Mouse (Mus musculus) heart, embryonic 14.5 days (tissue): ENCODE measurements around the gene Atp1b3. TPM values are rescaled to one million over a fixed set of nuclear protein-coding genes. Genes with fewer than 3 reads are reported as not detected.
"Not testable (repeated sequence)": the region's sequence is repeated elsewhere in the genome, so short reads cannot be mapped to it uniquely, and the experiment has no call there.

Source experiments
- ATAC-seq: fragments of 200-750 bp; cut with Nextera tagmentation; 2 replicates; pipeline ENCODE4 v1.8.0; 2017; ENCODE audit warnings: low read depth, moderate TSS enrichment; ENCODE audit not compliant: insufficient number of reproducible peaks, insufficient read depth, low FRiP score
- H3K27ac ChIP-seq, 2 experiments: fragments of 200-500 bp in 1 of 2; fragments of 300-500 bp in 1 of 2; sonication (generic) in 1 of 2; replicated peaks in 1 of 2; 2 replicates each; pipeline ENCODE4 v1.5.1; 2012 to 2014; ENCODE audit warnings: low read depth in 2 of 2, low read length in 2 of 2, control low read depth in 1 of 2, mild to moderate bottlenecking in 1 of 2, mixed read lengths in 1 of 2; ENCODE audit not compliant: control insufficient read depth in 1 of 2, insufficient read depth in 1 of 2
- H3K27me3 ChIP-seq: fragments of 300-500 bp; sonication (generic); 2 replicates; pipeline ENCODE4 v1.6.1; 2014; ENCODE audit warnings: mild to moderate bottlenecking, low read length, control low read depth; ENCODE audit not compliant: control insufficient read depth, insufficient read depth
- H3K36me3 ChIP-seq: fragments of 300-500 bp; sonication (generic); 2 replicates; pipeline ENCODE4 v1.6.1; 2014; ENCODE audit warnings: mild to moderate bottlenecking, control low read depth, low read length, mixed read lengths; ENCODE audit not compliant: control insufficient read depth, insufficient read depth
- H3K4me1 ChIP-seq, 2 experiments: fragments of 200-500 bp in 1 of 2; fragments of 300-500 bp in 1 of 2; sonication (generic) in 1 of 2; 2 replicates each; pipeline ENCODE4 v1.6.1; 2012 to 2014; ENCODE audit warnings: low read length in 2 of 2, control low read depth in 1 of 2, mixed read lengths in 1 of 2; ENCODE audit not compliant: control insufficient read depth in 2 of 2, insufficient read depth in 2 of 2
- H3K4me2 ChIP-seq: fragments of 300-500 bp; sonication (generic); 2 replicates; pipeline ENCODE4 v1.6.1; 2014; ENCODE audit warnings: mild to moderate bottlenecking, low read length
- H3K4me3 ChIP-seq, 2 experiments: fragments of 200-500 bp in 1 of 2; fragments of 300-500 bp in 1 of 2; sonication (generic) in 1 of 2; 2 replicates each; pipeline ENCODE4 v1.5.1; 2012 to 2014; ENCODE audit warnings: low read length in 2 of 2, mild to moderate bottlenecking in 2 of 2, control low read depth in 1 of 2, low read depth in 1 of 2, moderate library complexity in 1 of 2; ENCODE audit not compliant: control insufficient read depth in 1 of 2, insufficient read depth in 1 of 2
- H3K9ac ChIP-seq: fragments of 300-500 bp; sonication (generic); 2 replicates; pipeline ENCODE4 v1.6.1; 2014; ENCODE audit warnings: mild to moderate bottlenecking, low read length
- H3K9me3 ChIP-seq: fragments of 300-500 bp; sonication (generic); 2 replicates; pipeline ENCODE4 v1.6.1; 2016; ENCODE audit warnings: low read length, control low read depth; ENCODE audit not compliant: control insufficient read depth
- whole genome bisulfite sequencing: fragments of 180-500 bp; shearing (Covaris S2); extraction: QIAGEN DNeasy Blood & Tissue Kit; methylation state at CpG from one replicate; pipeline ENCODE4 v1.1.7; 2014; 5-methylcytosine and 5-hydroxymethylcytosine counted together
- polyA plus RNA-seq: library from polyadenylated mRNA; unstranded; fragments of >200 nt; fragmentation: Nextera tagmentation; extraction: Ambion mirVana; gene quantifications from 2 replicates; pipeline ENCODE4 v1.2.1, GENCODE M21; 2014

Atp1b3 gene
- polyA plus RNA-seq = 135 and 138 TPM in 2 replicates

DNA sequence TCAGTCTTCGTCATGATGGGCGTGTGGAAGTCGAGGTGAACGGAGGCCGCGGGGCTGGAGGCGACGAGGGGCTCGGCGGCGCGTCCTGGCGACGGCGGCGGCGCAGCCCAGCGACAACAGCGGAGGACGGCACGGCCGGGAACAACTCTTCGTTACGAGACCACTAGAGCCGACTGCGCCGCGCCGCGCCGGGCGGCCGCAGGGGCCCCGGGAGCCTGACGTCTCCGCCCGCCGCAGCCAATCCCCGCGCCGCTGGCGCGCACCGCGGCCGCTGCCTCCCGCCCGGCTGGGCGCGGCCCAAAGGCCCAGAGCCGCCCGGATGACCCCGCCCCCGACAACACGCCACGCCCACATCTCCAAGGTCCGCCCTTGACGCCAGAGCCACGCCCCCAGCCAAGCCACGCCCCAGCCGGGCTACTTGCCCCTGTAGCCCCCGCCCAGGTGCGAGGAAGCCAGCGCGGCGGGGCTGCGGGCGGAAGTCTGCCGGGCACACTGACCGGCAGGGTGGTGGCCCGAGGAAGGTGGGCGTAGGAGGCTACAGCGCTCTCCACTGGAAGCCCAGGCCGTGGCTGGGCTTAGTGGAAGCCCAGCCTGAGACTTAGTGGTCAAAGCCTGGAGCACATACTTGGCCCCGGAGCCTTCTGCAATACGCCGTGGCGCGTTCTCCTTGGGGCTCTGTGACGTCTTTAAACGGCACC is at the start of gene Atp1b3:
Gene Atp1b3 (minus strand): TSS at position 302 of the 698 bp plus-strand sequence.
- H3K4me2 ChIP-seq = peak within 1 kb of the TSS; percentile 77
- no peaks in the 10 kb centered on the region for H3K27me3 ChIP-seq
- no peaks in the 10 kb centered on the region for H3K9me3 ChIP-seq
- H3K4me3 ChIP-seq = peak within 1 kb of the TSS; percentile 88 to 89
- H3K27ac ChIP-seq = peak within 1 kb of the TSS; percentile 96
- H3K9ac ChIP-seq = peak within 1 kb of the TSS; percentile 91
- H3K4me1 ChIP-seq = peaks cover 5 to 22% of the 10 kb centered on the region in 2 experiments
- WGBS = under 1% methylated on average over 78 of the region's 81 CpGs
- no peaks in the 10 kb centered on the region for H3K36me3 ChIP-seq
- ATAC-seq = peak; percentile 98

DNA sequence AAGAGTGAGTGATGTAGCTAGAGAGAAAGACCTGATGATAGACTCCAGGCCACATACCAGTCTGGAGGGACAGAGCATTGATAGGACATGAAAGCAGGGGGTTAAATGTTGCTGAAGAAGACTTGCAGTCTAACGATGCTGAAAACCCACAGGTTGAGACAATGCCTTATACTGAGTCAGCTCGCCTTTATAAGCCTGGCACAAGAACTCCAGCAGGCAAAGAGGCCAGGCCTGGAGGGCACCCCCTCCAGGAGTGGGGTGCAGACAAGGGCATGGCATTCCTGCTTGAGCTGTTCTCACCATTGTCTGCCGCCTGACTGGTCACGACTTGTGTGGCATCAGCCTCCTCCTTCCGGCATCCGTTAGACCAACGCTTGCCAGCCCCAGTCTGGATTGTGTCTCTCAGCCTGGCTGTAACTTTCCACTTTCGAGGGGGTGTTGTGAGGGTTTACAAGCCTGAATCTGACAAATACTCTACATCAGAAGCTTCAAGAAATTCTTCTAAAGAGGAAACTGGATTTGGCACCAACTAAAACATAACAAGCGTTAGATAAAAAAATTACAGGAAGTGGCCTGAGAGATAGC is 48.7 kb upstream of the Atp1b3 start:
- no peak; the same call in 1 of the 2 replicates for ATAC-seq
- no peak overlapping the region for H3K9ac ChIP-seq
- no peaks in the 10 kb centered on the region for H3K9me3 ChIP-seq
- H3K4me3 ChIP-seq = no peak overlapping the region
- H3K27ac ChIP-seq = peak overlapping the region; percentile 37 to 47; a peak in 1 of 4 replicates
- 54% methylated on average over 9 of the region's 9 CpGs for WGBS
- no peak overlapping the region for H3K4me2 ChIP-seq
- peaks cover 4 to 7% of the 10 kb centered on the region in 2 experiments; a peak in 2 of 4 replicates for H3K4me1 ChIP-seq
- H3K27me3 ChIP-seq = no peaks in the 10 kb centered on the region
- no peaks in the 10 kb centered on the region for H3K36me3 ChIP-seq

DNA sequence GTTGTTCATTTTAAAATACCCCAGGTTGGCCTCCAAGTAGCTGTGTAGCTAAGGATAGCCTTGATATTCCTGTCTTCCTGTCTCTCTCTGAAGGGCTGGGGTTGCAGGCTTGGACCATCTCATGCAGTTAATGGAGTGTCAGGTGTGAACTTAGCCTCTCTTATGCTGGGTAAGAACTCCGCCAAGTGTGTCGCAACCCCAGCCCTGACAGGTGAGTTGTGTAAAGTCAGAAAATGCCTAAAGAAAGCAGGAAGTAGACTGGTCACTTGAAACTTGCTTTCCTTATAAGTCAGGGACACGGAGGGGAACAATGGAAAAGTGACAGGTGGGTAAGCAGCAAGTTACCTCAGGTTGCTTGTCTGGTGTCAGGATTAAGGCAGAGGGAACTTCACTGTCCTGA is 40.1 kb upstream of the Atp1b3 start:
- no peak for ATAC-seq
- WGBS = 88% methylated on average over 3 of the region's 3 CpGs

DNA sequence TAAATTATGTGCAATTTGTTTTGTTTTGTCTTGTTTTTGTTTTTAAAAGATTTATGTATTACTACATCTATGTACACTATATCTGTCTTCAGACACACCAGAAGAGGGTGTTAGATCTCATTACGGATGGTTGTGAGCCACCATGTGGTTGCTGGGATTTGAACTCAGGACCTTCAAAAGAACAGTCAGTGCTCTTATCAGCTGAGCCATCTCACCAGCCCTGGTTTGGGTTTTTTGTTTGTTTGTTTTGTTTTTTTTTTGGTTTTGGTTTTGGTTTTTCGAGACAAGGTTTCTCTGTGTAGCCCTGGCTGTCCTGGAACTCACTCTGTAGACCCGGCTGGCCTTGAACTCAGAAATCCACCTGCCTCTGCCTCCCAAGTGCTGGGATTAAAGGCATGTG is 35.7 kb upstream of the Atp1b3 start:
- not testable (repeated sequence) for H3K27me3 ChIP-seq, H3K4me3 ChIP-seq, H3K27ac ChIP-seq, H3K36me3 ChIP-seq, H3K4me2 ChIP-seq, H3K9me3 ChIP-seq, ATAC-seq, H3K9ac ChIP-seq
- peaks cover 12 to 19% of the 10 kb centered on the region in 2 experiments for H3K4me1 ChIP-seq
- 90% methylated on average over 3 of the region's 3 CpGs for WGBS

More for the DNA sequence above, 40.1 kb upstream of the Atp1b3 start:
- Histone ChIP-seq H3K27me3 (no peaks in the 10 kb centered on the region), H3K36me3 (no peaks in the 10 kb centered on the region), H3K4me3 (no peak overlapping the region), H3K9me3 (no peaks in the 10 kb centered on the region), H3K4me2 (no peak overlapping the region), H3K27ac (no peak overlapping the region), H3K9ac (no peak overlapping the region), H3K4me1 (peaks cover 1 to 3% of the 10 kb centered on the region in 2 experiments; a peak in 3 of 4 replicates)

DNA sequence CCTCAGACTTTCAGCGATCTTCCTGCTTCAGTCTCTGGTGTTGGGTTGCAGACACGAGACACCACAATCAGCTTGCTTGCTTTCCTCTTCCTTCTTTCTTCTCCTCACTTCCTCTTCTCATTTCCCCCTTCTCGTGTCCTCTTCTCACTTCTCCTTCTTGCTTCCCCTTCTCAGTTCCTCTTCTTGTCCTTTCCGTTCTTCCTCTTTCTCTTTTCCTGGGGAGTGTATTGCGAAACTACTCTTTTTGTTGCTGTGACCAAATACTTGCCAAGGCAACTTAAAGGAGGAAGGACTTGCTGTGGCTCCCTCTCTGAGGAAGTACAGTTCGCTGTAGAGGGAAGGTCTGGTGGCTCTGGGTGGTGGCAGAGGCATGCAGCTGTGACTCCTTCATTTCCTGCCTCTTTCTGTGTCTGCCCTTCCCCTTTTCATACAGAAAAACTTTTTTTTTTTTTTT is 35.2 kb upstream of the Atp1b3 start:
- H3K4me1 ChIP-seq = peaks cover 14 to 19% of the 10 kb centered on the region in 2 experiments
- H3K36me3 ChIP-seq = no peaks in the 10 kb centered on the region
- no peak overlapping the region for H3K9ac ChIP-seq
- H3K9me3 ChIP-seq = no peaks in the 10 kb centered on the region
- no peaks in the 10 kb centered on the region for H3K27me3 ChIP-seq
- 57% methylated on average over 6 of the region's 6 CpGs for WGBS
- no peak overlapping the region for H3K4me2 ChIP-seq
- ATAC-seq = no peak
- H3K4me3 ChIP-seq = no peak overlapping the region
- H3K27ac ChIP-seq = peak overlapping the region; percentile 78 to 79

DNA sequence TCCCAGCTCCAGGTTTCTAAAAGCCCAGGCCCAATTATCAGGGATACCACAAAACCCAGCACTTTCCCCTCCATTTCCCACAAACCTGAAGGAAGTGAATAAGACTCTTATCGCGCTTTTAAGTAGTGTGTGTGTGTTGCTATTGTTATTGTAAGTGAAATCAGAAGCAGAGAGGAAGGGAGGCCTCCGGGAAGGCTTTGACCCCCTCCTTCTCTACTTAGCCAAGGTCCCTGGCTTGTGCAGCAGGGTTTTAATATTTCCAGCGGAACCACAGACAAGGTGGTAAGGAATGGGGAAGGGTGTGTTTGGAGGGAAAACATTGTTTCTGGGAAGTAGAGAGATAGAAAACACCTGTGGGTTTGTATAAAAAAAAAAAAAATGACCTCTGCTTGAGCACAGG is 34.4 kb upstream of the Atp1b3 start:
- H3K4me3 ChIP-seq = no peak overlapping the region
- H3K4me1 ChIP-seq = peaks cover 14 to 19% of the 10 kb centered on the region in 2 experiments
- no peaks in the 10 kb centered on the region for H3K9me3 ChIP-seq
- no peaks in the 10 kb centered on the region for H3K36me3 ChIP-seq
- peak overlapping the region; percentile 78 to 79; a peak in 3 of 4 replicates for H3K27ac ChIP-seq
- H3K27me3 ChIP-seq = no peaks in the 10 kb centered on the region
- peak; percentile 53; the same call in 1 of the 2 replicates for ATAC-seq
- 33% methylated on average over 4 of the region's 4 CpGs for WGBS
- H3K4me2 ChIP-seq = no peak overlapping the region
- no peak overlapping the region for H3K9ac ChIP-seq

DNA sequence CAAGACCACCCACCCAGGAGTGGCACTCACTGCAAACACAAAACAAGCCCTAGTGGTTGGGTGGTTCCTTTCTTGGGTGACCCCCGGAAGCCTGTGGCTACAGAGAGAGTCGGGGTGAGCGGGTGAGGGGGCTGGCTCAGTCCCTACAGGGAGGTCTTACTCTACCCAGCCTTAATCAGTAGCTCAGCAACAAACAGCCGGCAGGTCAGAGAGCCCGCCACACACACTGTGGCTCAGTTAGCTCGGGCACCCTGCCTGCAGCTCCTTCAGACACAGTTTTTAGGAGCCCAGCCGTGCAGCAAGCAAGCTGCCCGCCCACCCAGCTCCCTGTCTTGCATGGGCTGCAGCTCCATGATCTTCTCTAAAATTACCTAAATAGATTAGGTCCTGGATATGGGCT is 33.9 kb upstream of the Atp1b3 start:
- peaks cover 14 to 20% of the 10 kb centered on the region in 2 experiments for H3K4me1 ChIP-seq
- no peak overlapping the region for H3K4me3 ChIP-seq
- no peak overlapping the region for H3K4me2 ChIP-seq
- no peaks in the 10 kb centered on the region for H3K27me3 ChIP-seq
- ATAC-seq = no peak
- H3K27ac ChIP-seq = peak overlapping the region; percentile 78 to 79; a peak in 3 of 4 replicates
- H3K36me3 ChIP-seq = no peaks in the 10 kb centered on the region
- H3K9me3 ChIP-seq = no peaks in the 10 kb centered on the region
- WGBS = 53% methylated on average over 8 of the region's 8 CpGs
- no peak overlapping the region for H3K9ac ChIP-seq
